Mouse (Mus musculus): ENCODE measurements at regions not wholly inside any gene's neighbourhood (a gene's known extent, or its start where the extent isn't known, plus 50 kb on each side); places are given as distances from the start of the nearest gene placed in this dataset.

GRCm38 (mm10) chr3:22628703-22629102 is 552.3 kb downstream of the Tbl1xr1 start:
- DNase-seq = peak; percentile 3 to 6

Measured in cerebellum, postnatal 10 days (tissue).